In the genomic region with DNA sequence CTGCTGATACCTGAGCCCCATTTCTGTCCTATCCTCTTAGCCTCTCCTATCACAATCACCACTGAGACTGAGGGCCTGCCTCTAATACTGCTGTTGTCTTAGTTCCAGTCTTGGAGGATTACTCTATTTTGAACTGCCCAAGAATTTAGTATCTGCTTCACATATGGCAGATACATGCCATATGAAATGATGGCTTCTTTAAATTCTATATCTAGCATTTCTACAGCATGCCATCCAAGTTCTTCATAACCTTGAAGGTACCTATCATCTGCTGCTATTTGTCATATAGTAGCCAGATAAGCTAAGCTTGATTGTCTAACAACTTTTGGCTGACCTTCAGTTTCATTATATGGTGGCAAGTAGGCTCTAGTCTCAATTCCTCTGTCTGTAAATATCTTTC, we compare ENCODE assay signal across 1 mouse cellular context.
TF ChIP-seq lines count a peak whose summit lies in the region.

No protein-coding gene starts in this region.

TF ChIP-seq in CH12.LX, 34 proteins besides CTCF, POLR2A, EP300 and RAD21:
- TF ChIP-seq MXI1 (IDR thresholded peaks at IDR 0.05; ENCODE audit: low read depth, low read length): no peak
- TF ChIP-seq ZMIZ1 (IDR thresholded peaks at IDR 0.05; ENCODE audit: low read depth, low read length): peak; percentile 33; the same call in 1 of the 2 replicates
- no peak for TF ChIP-seq ETS1 (conservative IDR thresholded peaks at IDR 0.05; ENCODE audit: low read depth, low read length)
- TF ChIP-seq CHD2 (IDR thresholded peaks at IDR 0.05; ENCODE audit: low read length): 0 out of 2 replicates have a peak, but pooled peaks have one; percentile 12
TF ChIP-seq in CH12.LX: peak in this region for 2.
